Mouse (Mus musculus) duodenum, adult 2 months (tissue): ENCODE measurements around the gene Emc7. TPM values are rescaled to one million over a fixed set of nuclear protein-coding genes. Genes with fewer than 3 reads are reported as not detected.

Experiments
- polyA plus RNA-seq: library from polyadenylated mRNA; depleted of rRNA; stranded (reverse); fragments of >200 nt; gene quantifications from 2 replicates; pipeline ENCODE4 v1.2.3, GENCODE M21; 2012; ENCODE audit warnings: low replicate concordance; rRNA removed

The Emc7 gene
- 1.1 and 1.4 TPM in 2 replicates for polyA plus RNA-seq

GRCm38 (mm10) chr2:112454862-112455564 is at the start of gene Emc7:
Emc7 (plus strand) TSS chr2:112454997.

GRCm38 (mm10) chr2:112480669-112481068 is 25.9 kb downstream of the Emc7 start, which contains the start of gene Chrm5:
Chrm5 (minus strand) TSS chr2:112480769.

GRCm38 (mm10) chr2:112492856-112493538 is 38.2 kb downstream of the Emc7 start, which contains the start of gene Aven:
Aven (plus strand) TSS chr2:112492964.

Other genes starting within 250 kb of the Emc7 start
- gene Lpcat4, start 215.5 kb upstream of the Emc7 start, polyA plus RNA-seq: 44.5 TPM in 2 replicates
- gene Nutm1, start 195.7 kb upstream of the Emc7 start, polyA plus RNA-seq: not detected in 2 replicates
- 27.9 and 28.0 TPM in 2 replicates for gene Nop10, start 193.1 kb upstream of the Emc7 start, polyA plus RNA-seq
- gene Slc12a6, start 189.2 kb upstream of the Emc7 start, polyA plus RNA-seq: 6.7 and 8.0 TPM in 2 replicates
- not detected in 2 replicates for gene Gm21985, start 188.7 kb upstream of the Emc7 start, polyA plus RNA-seq
- 42.1 and 43.8 TPM in 2 replicates for gene Emc4, start 87.0 kb upstream of the Emc7 start, polyA plus RNA-seq
- gene Katnbl1, start 75.8 kb upstream of the Emc7 start, polyA plus RNA-seq: 0.14 and 0.16 TPM in 2 replicates
- not detected in 2 replicates for gene Chrm5, start 25.8 kb downstream of the Emc7 start, polyA plus RNA-seq
- gene Aven, start 38.0 kb downstream of the Emc7 start, polyA plus RNA-seq: 0.39 and 1.3 TPM in 2 replicates